Mouse (Mus musculus) forebrain, postnatal 0 days (tissue): ENCODE data around the gene Higd1b. TPM values are rescaled to one million over a fixed set of nuclear protein-coding genes. Genes with fewer than 3 reads are reported as not detected.

Source experiments
- ATAC-seq: fragments of 200-750 bp; cut with Nextera tagmentation; 2 replicates; pipeline ENCODE4 v1.8.0; 2017; ENCODE audit warnings: mild to moderate bottlenecking, moderate library complexity
- DNase-seq: peaks from one replicate; pipeline ENCODE4 v3.0.0-alpha.2; 2015
- H3K27ac ChIP-seq: fragments of 300-500 bp; sonication (generic); 2 replicates; pipeline ENCODE4 v1.5.1; 2014; ENCODE audit warnings: low read depth, mild to moderate bottlenecking, antibody characterized with exemption, low read length, moderate library complexity, mixed read lengths
- H3K27me3 ChIP-seq: fragments of 300-500 bp; sonication (generic); 2 replicates; pipeline ENCODE4 v1.6.1; 2014; ENCODE audit warnings: mild to moderate bottlenecking, low read length, mixed read lengths; ENCODE audit not compliant: insufficient read depth
- H3K36me3 ChIP-seq: fragments of 300-500 bp; sonication (generic); 2 replicates; pipeline ENCODE4 v1.6.1; 2014; ENCODE audit warnings: mild to moderate bottlenecking, moderate library complexity; ENCODE audit not compliant: insufficient read depth
- H3K4me1 ChIP-seq: fragments of 300-500 bp; sonication (generic); 2 replicates; pipeline ENCODE4 v1.6.1; 2014; ENCODE audit warnings: antibody characterized with exemption; ENCODE audit not compliant: insufficient read depth
- H3K4me2 ChIP-seq: fragments of 300-500 bp; sonication (generic); 2 replicates; pipeline ENCODE4 v1.6.1; 2014; ENCODE audit warnings: low read depth, mild to moderate bottlenecking, moderate library complexity
- H3K4me3 ChIP-seq: fragments of 300-500 bp; sonication (generic); 2 replicates; pipeline ENCODE4 v1.5.1; 2014; ENCODE audit warnings: low read depth, low read length, mixed read lengths
- H3K9ac ChIP-seq: fragments of 300-500 bp; sonication (generic); 2 replicates; pipeline ENCODE4 v1.6.1; 2014; ENCODE audit warnings: mild to moderate bottlenecking
- H3K9me3 ChIP-seq: fragments of 300-500 bp; sonication (generic); 2 replicates; pipeline ENCODE4 v1.6.1; 2016; ENCODE audit warnings: low read length
- CTCF ChIP-seq: sonication (generic); IDR thresholded peaks from 2 replicates; pipeline ENCODE4 v1.5.1; 2016; ENCODE audit warnings: antibody characterized with exemption, control low read depth, low read depth
- WGBS: fragments of 180-500 bp; shearing (Covaris S2); extraction: QIAGEN DNeasy Blood & Tissue Kit; methylation state at CpG from one replicate; pipeline ENCODE4 v1.1.7; 2014; 5-methylcytosine and 5-hydroxymethylcytosine counted together
- polyA plus RNA-seq: library from polyadenylated mRNA; unstranded; fragments of >200 nt; fragmentation: Nextera tagmentation; extraction: Ambion mirVana; gene quantifications from 2 replicates; pipeline ENCODE4 v1.2.1, GENCODE M21; 2015
- total RNA-seq: library from RNA; depleted of rRNA; stranded (reverse); fragments of >200 nt; gene quantifications from 2 replicates; pipeline ENCODE4 v1.2.3, GENCODE M21; 2014; rRNA removed

The Higd1b gene
- 5.3 and 10.3 TPM in 2 replicates for total RNA-seq
- 13.8 and 18.1 TPM in 2 replicates for polyA plus RNA-seq

DNA sequence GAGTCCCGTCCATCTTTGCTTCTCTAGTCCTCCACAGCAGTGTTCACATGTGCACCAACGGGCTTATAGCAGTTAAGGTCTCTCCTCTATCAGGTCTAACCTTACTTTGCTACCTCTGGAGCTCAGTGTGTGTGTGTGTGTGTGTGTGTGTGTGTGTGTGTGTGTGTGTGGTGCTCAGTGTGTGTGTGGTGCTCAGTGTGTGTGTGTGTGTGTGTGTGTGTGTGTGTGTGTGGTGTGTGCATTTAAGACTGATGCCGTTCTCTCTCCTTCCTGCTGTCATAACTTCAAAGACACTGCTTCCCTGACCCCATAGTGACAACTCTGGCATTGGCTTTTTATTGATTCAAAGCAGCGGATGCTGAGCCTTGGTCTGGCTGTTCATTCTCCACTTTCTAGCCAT lies at the start of gene Higd1b:
TSS of gene Higd1b (plus strand) at position 301 of the 400 bp plus-strand sequence.
- no peaks in the 10 kb centered on the region for H3K27me3 ChIP-seq
- H3K9me3 ChIP-seq, result no peaks in the 10 kb centered on the region
- ATAC-seq, result no peak
- no peak for DNase-seq
- no peak within 1 kb of the TSS for H3K4me2 ChIP-seq
- peaks cover 38% of the 10 kb centered on the region for H3K36me3 ChIP-seq
- no peak for TF ChIP-seq CTCF
- no peak within 1 kb of the TSS for H3K9ac ChIP-seq
- H3K4me1 ChIP-seq, result no peaks in the 10 kb centered on the region
- no peak within 1 kb of the TSS for H3K4me3 ChIP-seq
- H3K27ac ChIP-seq, result no peak within 1 kb of the TSS
- WGBS, result 75% methylated on average over 4 of the region's 4 CpGs

DNA sequence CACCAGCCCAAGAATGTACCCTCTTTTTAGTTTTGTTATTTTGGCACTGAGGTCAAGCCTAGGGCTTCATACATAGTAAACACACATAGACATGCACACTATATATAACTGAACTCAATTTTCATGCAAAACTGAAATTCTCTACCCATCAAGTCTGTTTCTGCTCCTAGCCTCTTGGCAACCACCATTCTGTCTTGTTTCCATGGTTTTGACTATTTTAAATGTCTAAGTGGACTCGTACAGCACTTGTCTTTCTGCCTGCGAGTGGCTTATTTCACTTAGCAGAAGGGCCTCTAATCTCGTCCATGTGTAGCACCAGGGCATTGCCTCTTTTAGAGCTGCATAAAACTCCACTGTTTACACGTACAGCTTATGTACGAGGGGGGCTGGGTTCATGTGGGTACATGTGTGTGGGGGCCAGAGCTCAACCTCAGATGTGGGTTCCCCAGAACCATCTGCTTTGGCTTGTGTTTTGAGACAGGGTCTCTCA lies 47.9 kb upstream of the Higd1b start:
- Histone ChIP-seq H3K27me3 (no peaks in the 10 kb centered on the region), H3K4me3 (no peak overlapping the region), H3K36me3 (no peaks in the 10 kb centered on the region), H3K27ac (peak overlapping the region; percentile 62; the same call in 1 of the 2 replicates), H3K4me2 (no peak overlapping the region), H3K9me3 (no peaks in the 10 kb centered on the region), H3K4me1 (no peaks in the 10 kb centered on the region), H3K9ac (no peak overlapping the region)
- no peak for TF ChIP-seq CTCF
- ATAC-seq (peak; percentile 85), DNase-seq (peak; percentile 57)
- 54% methylated on average over 5 of the region's 5 CpGs for WGBS

- Histone ChIP-seq H3K4me1 (no peaks in the 10 kb centered on the region), H3K9me3 (no peaks in the 10 kb centered on the region), H3K27ac (no peak overlapping the region), H3K9ac (no peak overlapping the region), H3K36me3 (no peaks in the 10 kb centered on the region), H3K4me3 (no peak overlapping the region), H3K4me2 (no peak overlapping the region), H3K27me3 (no peaks in the 10 kb centered on the region)
- ATAC-seq (no peak), DNase-seq (no peak)
- no peak for TF ChIP-seq CTCF
- 56% methylated on average over 14 of the region's 14 CpGs for WGBS
Observed at GRCm38 (mm10) chr11:102791682-102792445, 43.8 kb upstream of the Higd1b start.

DNA sequence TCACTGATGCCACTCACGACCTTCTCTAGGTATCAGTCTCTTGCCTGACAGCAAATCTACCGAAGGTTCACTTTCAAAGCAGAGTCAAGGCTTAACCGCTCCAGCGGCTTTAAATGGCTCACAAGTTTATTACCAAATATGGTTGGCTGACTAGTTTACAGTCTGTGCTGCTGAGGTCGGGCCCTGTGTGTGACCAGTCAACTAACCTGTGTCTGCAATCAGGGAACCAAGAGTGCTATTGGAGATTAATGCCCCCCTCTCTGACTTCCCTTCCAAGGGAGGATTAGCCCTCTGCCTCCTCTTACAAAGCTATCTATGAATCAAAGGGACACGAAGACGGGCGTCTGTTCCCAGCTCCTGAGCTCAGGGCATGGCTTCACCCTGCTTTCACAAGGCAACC lies 41.5 kb upstream of the Higd1b start:
- no peak for DNase-seq
- WGBS, result 57% methylated on average over 8 of the region's 8 CpGs

GRCm38 (mm10) chr11:102803453-102803852 lies 32.2 kb upstream of the Higd1b start:
- Histone ChIP-seq H3K9me3 (no peaks in the 10 kb centered on the region), H3K27me3 (no peaks in the 10 kb centered on the region), H3K4me3 (no peak overlapping the region), H3K4me1 (no peaks in the 10 kb centered on the region), H3K9ac (no peak overlapping the region), H3K36me3 (peaks cover 23% of the 10 kb centered on the region), H3K27ac (no peak overlapping the region), H3K4me2 (no peak overlapping the region)
- 91% methylated on average over 5 of the region's 5 CpGs for WGBS
- no peak for DNase-seq
- no peak for TF ChIP-seq CTCF
- no peak for ATAC-seq

More for the DNA sequence above, 41.5 kb upstream of the Higd1b start:
- no peak for TF ChIP-seq CTCF
- Histone ChIP-seq H3K4me3 (no peak overlapping the region), H3K4me2 (no peak overlapping the region), H3K9ac (no peak overlapping the region), H3K27me3 (no peaks in the 10 kb centered on the region), H3K36me3 (no peaks in the 10 kb centered on the region), H3K9me3 (no peaks in the 10 kb centered on the region), H3K27ac (no peak overlapping the region), H3K4me1 (no peaks in the 10 kb centered on the region)
- no peak for ATAC-seq

- no peak for TF ChIP-seq CTCF
- H3K4me3 ChIP-seq, result no peak overlapping the region
Observed at GRCm38 (mm10) chr11:102808246-102808645, 27.4 kb upstream of the Higd1b start.

More at GRCm38 (mm10) chr11:102808246-102808645, 27.4 kb upstream of the Higd1b start:
- 0 out of 2 replicates have a peak, but pooled peaks cover 5% of the 10 kb centered on the region for H3K4me1 ChIP-seq
- ATAC-seq, result no peak
- no peaks in the 10 kb centered on the region for H3K9me3 ChIP-seq
- 73% methylated on average over 5 of the region's 5 CpGs for WGBS
- H3K27ac ChIP-seq, result no peak overlapping the region
- H3K27me3 ChIP-seq, result no peaks in the 10 kb centered on the region
- H3K4me2 ChIP-seq, result no peak overlapping the region
- H3K36me3 ChIP-seq, result 0 out of 2 replicates have a peak, but pooled peaks cover 8% of the 10 kb centered on the region
- DNase-seq, result no peak
- no peak overlapping the region for H3K9ac ChIP-seq
